Mouse (Mus musculus): ENCODE results near the gene H2-Q7.
"Not testable (repeated sequence)": the region's sequence is repeated elsewhere in the genome, so short reads cannot be mapped to it uniquely, and the experiment has no call there.

DNA sequence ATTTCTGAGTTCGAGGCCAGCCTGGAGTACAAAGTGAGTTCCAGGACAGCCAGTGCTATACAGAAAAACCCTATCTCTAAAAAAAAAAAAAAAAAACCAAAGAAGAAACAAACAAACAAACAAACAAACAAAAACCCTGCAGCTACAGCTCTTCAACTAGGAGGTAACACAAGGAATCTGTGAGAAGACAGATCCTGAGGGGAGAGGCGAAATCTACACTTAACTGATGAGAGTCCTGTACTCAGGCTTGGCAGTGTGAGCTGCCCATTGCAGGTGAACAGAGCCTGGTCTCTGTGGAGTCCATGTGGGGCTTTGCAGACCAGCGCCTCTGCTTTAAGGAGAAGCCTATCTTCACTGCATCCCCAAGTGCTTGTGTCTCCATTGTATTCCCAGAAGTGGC is 560 bp upstream of the H2-Q7 start:
- TF ChIP-seq CTCF (IDR thresholded peaks at IDR 0.05; ENCODE audit: low read depth); EP300 (optimal IDR thresholded peaks at IDR 0.05): not testable (repeated sequence)
